Mouse (Mus musculus) olfactory bulb, adult 2 months (tissue): ENCODE measurements around the gene Ttll11. TPM values are rescaled to one million over a fixed set of nuclear protein-coding genes. Genes with fewer than 3 reads are reported as not detected.

Experiments
- H3K27ac ChIP-seq: fragments of 200-500 bp; 2 replicates; pipeline ENCODE4 v1.5.1; 2012; ENCODE audit warnings: low read depth, low read length; ENCODE audit not compliant: insufficient read depth
- H3K4me1 ChIP-seq: fragments of 200-500 bp; 2 replicates; pipeline ENCODE4 v1.6.1; 2012; ENCODE audit warnings: low read length; ENCODE audit not compliant: control insufficient read depth, insufficient read depth
- H3K4me3 ChIP-seq: fragments of 200-500 bp; 2 replicates; pipeline ENCODE4 v1.5.1; 2012; ENCODE audit warnings: mild to moderate bottlenecking, low read depth, low read length, moderate library complexity; ENCODE audit not compliant: insufficient read depth
- CTCF ChIP-seq: fragments of 200-500 bp; IDR thresholded peaks from 2 replicates; pipeline ENCODE4 v1.5.1; 2012; ENCODE audit warnings: low read depth, mild to moderate bottlenecking, low read length, moderate library complexity; ENCODE audit not compliant: insufficient read depth
- POLR2A ChIP-seq: fragments of 200-500 bp; IDR thresholded peaks from 2 replicates; pipeline ENCODE4 v1.6.1; 2012; ENCODE audit warnings: mild to moderate bottlenecking, low read depth, low read length, moderate library complexity; ENCODE audit not compliant: insufficient read depth
- WGBS: fragments of 180-500 bp; shearing (Covaris S2); methylation state at CpG from one replicate; pipeline ENCODE4 v1.1.7; 2018; 5-methylcytosine and 5-hydroxymethylcytosine counted together
- polyA plus RNA-seq: library from polyadenylated mRNA; stranded (reverse); fragments of >200 nt; gene quantifications from 2 replicates; pipeline ENCODE4 v1.2.4, GENCODE M21; 2012; ENCODE audit warnings: low replicate concordance; ENCODE audit not compliant: missing spikeins, insufficient read depth, insufficient read length

Gene Ttll11
- polyA plus RNA-seq, 1 experiment = not detected

- H3K4me1 ChIP-seq = no peaks in the 10 kb centered on the region
- TF ChIP-seq CTCF (no peak), POLR2A (no peak)
- H3K4me3 ChIP-seq = no peak overlapping the region
- no peak overlapping the region for H3K27ac ChIP-seq
- 88% methylated on average over 8 of the region's 8 CpGs for WGBS
Measured at GRCm38 (mm10) chr2:35797998-35798397, 181.7 kb downstream of the Ttll11 start.

GRCm38 (mm10) chr2:35789362-35790326 is 190.1 kb downstream of the Ttll11 start:
- Histone ChIP-seq H3K27ac (no peak overlapping the region), H3K4me3 (no peak overlapping the region), H3K4me1 (no peaks in the 10 kb centered on the region)
- TF ChIP-seq CTCF (no peak), POLR2A (no peak)
- 93% methylated on average over 27 of the region's 27 CpGs for WGBS

GRCm38 (mm10) chr2:35785877-35786276 is 193.8 kb downstream of the Ttll11 start:
- H3K4me3 ChIP-seq = no peak overlapping the region

GRCm38 (mm10) chr2:35783368-35783767 is 196.3 kb downstream of the Ttll11 start:
- 90% methylated on average over 10 of the region's 10 CpGs for WGBS
- Histone ChIP-seq H3K4me3 (no peak overlapping the region), H3K4me1 (no peaks in the 10 kb centered on the region), H3K27ac (no peak overlapping the region)
- TF ChIP-seq CTCF (no peak), POLR2A (no peak)

More at GRCm38 (mm10) chr2:35785877-35786276, 193.8 kb downstream of the Ttll11 start:
- whole genome bisulfite sequencing = 97% methylated on average over 7 of the region's 7 CpGs
- TF ChIP-seq CTCF (no peak), POLR2A (no peak)
- no peaks in the 10 kb centered on the region for H3K4me1 ChIP-seq
- no peak overlapping the region for H3K27ac ChIP-seq

- 92% methylated on average over 5 of the region's 5 CpGs for WGBS
- H3K4me3 ChIP-seq = no peak overlapping the region
- H3K27ac ChIP-seq = no peak overlapping the region
- no peak for TF ChIP-seq CTCF
- no peak for TF ChIP-seq POLR2A
- no peaks in the 10 kb centered on the region; the same call in 1 of the 2 replicates for H3K4me1 ChIP-seq
Measured at GRCm38 (mm10) chr2:35779266-35779665, 200.4 kb downstream of the Ttll11 start.

GRCm38 (mm10) chr2:35776935-35777334 is 202.8 kb downstream of the Ttll11 start:
- Histone ChIP-seq H3K27ac (no peak overlapping the region), H3K4me1 (no peaks in the 10 kb centered on the region; the same call in 1 of the 2 replicates), H3K4me3 (no peak overlapping the region)
- TF ChIP-seq POLR2A = no peak
- TF ChIP-seq CTCF = no peak
- 92% methylated on average over 9 of the region's 9 CpGs for WGBS

GRCm38 (mm10) chr2:35775651-35776055 is 204.1 kb downstream of the Ttll11 start:
- H3K27ac ChIP-seq = no peak overlapping the region
- no peak overlapping the region for H3K4me3 ChIP-seq
- 61% methylated on average over 5 of the region's 5 CpGs for WGBS
- TF ChIP-seq CTCF = no peak
- no peak for TF ChIP-seq POLR2A
- H3K4me1 ChIP-seq = no peaks in the 10 kb centered on the region; the same call in 1 of the 2 replicates

GRCm38 (mm10) chr2:35770541-35770940 is 209.2 kb downstream of the Ttll11 start:
- no peak for TF ChIP-seq POLR2A
- no peak for TF ChIP-seq CTCF
- Histone ChIP-seq H3K4me3 (no peak overlapping the region), H3K4me1 (peaks cover 22% of the 10 kb centered on the region), H3K27ac (no peak overlapping the region)
- 69% methylated on average over 2 of the region's 2 CpGs for WGBS

GRCm38 (mm10) chr2:35769398-35769797 is 210.3 kb downstream of the Ttll11 start:
- H3K4me1 ChIP-seq = peaks cover 22% of the 10 kb centered on the region
- WGBS = 96% methylated on average over 12 of the region's 12 CpGs
- TF ChIP-seq POLR2A (no peak), CTCF (no peak)

More at GRCm38 (mm10) chr2:35769398-35769797, 210.3 kb downstream of the Ttll11 start:
- H3K27ac ChIP-seq = no peak overlapping the region
- no peak overlapping the region for H3K4me3 ChIP-seq
